Comparison of ENCODE assay signal across 12 mouse cellular contexts in genomic region chr15:12243792-12244191, GRCm38 (mm10). TPM values are rescaled to one million over a fixed set of nuclear protein-coding genes. Genes with fewer than 3 reads are reported as not detected.
DNase-seq lines count a peak whose midpoint lies in the region; ATAC-seq and TF ChIP-seq lines count a peak whose summit lies in the region.
"Had no signal": no experiment of that assay in that cellular context is flagged by ENCODE, and none has a peak within 500 bp of the region (broad histone marks: within the 10 kb centered on the region; RNA-seq: fewer than 3 reads in every experiment).

No protein-coding gene starts in this region.

- no peaks in the 10 kb centered on the region for H3K9me3 ChIP-seq in kidney, embryonic 14.5 days (ENCODE audit: control insufficient read depth, low read length)
- no peaks in the 10 kb centered on the region for H3K9me3 ChIP-seq in kidney, postnatal 0 days (replicated peaks; ENCODE audit: low read length)
- H3K9me3 ChIP-seq: liver, embryonic 15.5 days had no signal

- 73% methylated on average over 3 of the region's 3 CpGs for WGBS in kidney, embryonic 14.5 days
- 28% methylated on average over 3 of the region's 3 CpGs for WGBS in heart, adult 2 months
- WGBS in kidney, postnatal 0 days: 64% methylated on average over 3 of the region's 3 CpGs

- intact Hi-C loops in heart, adult 2 months (cut with DNase I): loop anchor here (1.0 kb wide), 1 partner anchor 38 kb away; the partner anchor contains the start of gene Mtmr12

- no peak for TF ChIP-seq POLR2A in heart, adult 2 months (IDR thresholded peaks at IDR 0.05; ENCODE audit: insufficient read depth, low read depth, low read length)

- H3K4me3 ChIP-seq in kidney, embryonic 14.5 days (ENCODE audit: low read length): no peak overlapping the region
- no peak overlapping the region for H3K4me3 ChIP-seq in brown adipose tissue, adult 24 weeks (ENCODE audit: insufficient read depth, low read depth, low read length)
- H3K4me3 ChIP-seq in heart, adult 2 months: no peak overlapping the region
- no peak overlapping the region for H3K4me3 ChIP-seq in kidney, postnatal 0 days (replicated peaks; ENCODE audit: low read depth, low read length)
- H3K4me3 ChIP-seq: liver, embryonic 15.5 days had no signal

- TF ChIP-seq CTCF in heart, adult 2 months (IDR thresholded peaks at IDR 0.05): no peak
- no peak for TF ChIP-seq CTCF in kidney, postnatal 0 days (IDR thresholded peaks at IDR 0.05; ENCODE audit: low read depth)

- H3K4me1 ChIP-seq in kidney, embryonic 14.5 days (ENCODE audit: control insufficient read depth, insufficient read depth, low read length): no peaks in the 10 kb centered on the region
- no peaks in the 10 kb centered on the region for H3K4me1 ChIP-seq in brown adipose tissue, adult 24 weeks (ENCODE audit: control insufficient read depth, insufficient read depth, insufficient read length, low read length)
- peaks cover 16% of the 10 kb centered on the region for H3K4me1 ChIP-seq in heart, adult 2 months (ENCODE audit: control insufficient read depth, insufficient read depth, low read length)
- no peaks in the 10 kb centered on the region for H3K4me1 ChIP-seq in kidney, postnatal 0 days (replicated peaks; ENCODE audit: insufficient read depth, low read length)

- peaks cover 38% of the 10 kb centered on the region for H3K36me3 ChIP-seq in kidney, embryonic 14.5 days (ENCODE audit: control insufficient read depth, insufficient read depth, low read length)
- H3K36me3 ChIP-seq in heart, adult 2 months (ENCODE audit: control insufficient read depth, insufficient read depth, low read length): peaks cover 2% of the 10 kb centered on the region
- peaks cover 25% of the 10 kb centered on the region; the same call in 1 of the 2 replicates for H3K36me3 ChIP-seq in kidney, postnatal 0 days (ENCODE audit: insufficient read depth, low read length)

- no peak for ATAC-seq in kidney, embryonic 14.5 days (ENCODE audit: low FRiP score, low TSS enrichment)
- ATAC-seq in kidney, postnatal 0 days (replicated peaks; ENCODE audit: low FRiP score, low read depth): no peak
- ATAC-seq: forebrain, embryonic 14.5 days; hindbrain, postnatal 0 days had no signal

- peak; percentile 52 to 67 for DNase-seq in kidney, adult 8-10 months
- peak; percentile 67 to 70 for DNase-seq in heart, adult 2 months
- DNase-seq in kidney, postnatal 0 days (ENCODE audit: low spot score): peak; percentile 32
- no peak for DNase-seq in embryo, embryonic 9.5 days (ENCODE audit: extremely low spot score)
- no peak for DNase-seq in cerebellum, adult 9-11 months
- DNase-seq in right cerebral cortex, postnatal 14 days: no peak
- DNase-seq: layer of hippocampus, postnatal 36 days had no signal

- no peak overlapping the region for H3K9ac ChIP-seq in kidney, embryonic 14.5 days (ENCODE audit: low read depth, low read length)
- H3K9ac ChIP-seq in heart, adult 2 months (ENCODE audit: low read depth, low read length): no peak overlapping the region
- no peak overlapping the region for H3K9ac ChIP-seq in kidney, postnatal 0 days (ENCODE audit: low read depth, low read length)
- H3K9ac ChIP-seq: liver, embryonic 15.5 days had no signal

- H3K79me2 ChIP-seq in heart, adult 2 months (replicated peaks; ENCODE audit: control insufficient read depth, insufficient read depth, low read length): no peaks in the 10 kb centered on the region

- H3K27ac ChIP-seq in kidney, embryonic 14.5 days (ENCODE audit: low read depth, low read length): no peak overlapping the region
- H3K27ac ChIP-seq in brown adipose tissue, adult 24 weeks (replicated peaks; ENCODE audit: low read depth, low read length): 0 out of 2 replicates have a peak overlapping the region, but pooled peaks have one; percentile 47
- H3K27ac ChIP-seq in heart, adult 2 months: peak overlapping the region; percentile 36
- no peak overlapping the region for H3K27ac ChIP-seq in kidney, postnatal 0 days
- H3K27ac ChIP-seq: hindbrain, postnatal 0 days; liver, embryonic 15.5 days had no signal

- no peaks in the 10 kb centered on the region for H3K27me3 ChIP-seq in kidney, embryonic 14.5 days (ENCODE audit: control insufficient read depth, insufficient read depth, low read length)
- H3K27me3 ChIP-seq in heart, adult 2 months (ENCODE audit: control insufficient read depth, insufficient read depth, low read length): no peaks in the 10 kb centered on the region
- H3K27me3 ChIP-seq in kidney, postnatal 0 days (ENCODE audit: insufficient read depth, low read length): no peaks in the 10 kb centered on the region
- H3K27me3 ChIP-seq: liver, embryonic 15.5 days had no signal

- 0 out of 2 replicates have a peak, but pooled peaks have one; percentile 50 for TF ChIP-seq EP300 in heart, adult 2 months (IDR thresholded peaks at IDR 0.05; ENCODE audit: insufficient read depth, low read depth, low read length)

- H3K4me2 ChIP-seq in kidney, embryonic 14.5 days (replicated peaks; ENCODE audit: low read depth, low read length): no peak overlapping the region
- no peak overlapping the region for H3K4me2 ChIP-seq in kidney, postnatal 0 days (ENCODE audit: low read length)
- H3K4me2 ChIP-seq: liver, embryonic 15.5 days had no signal

RNA-seq across cellular contexts. Expression of gene Mtmr12, which starts 39.0 kb away (rescaled TPM):
- polyA plus RNA-seq in kidney, embryonic 14.5 days (2014; fragmentation: Nextera tagmentation; extraction: Ambion mirVana): 10.6 and 25.4 TPM in 2 replicates
- 3.6 and 5.4 TPM in 2 replicates for polyA plus RNA-seq in brown adipose tissue, adult 24 weeks (2012; ENCODE audit: insufficient read depth, insufficient read length, missing spikeins)
- 1 to 10 TPM; 8.8 to 9.2 TPM for total RNA-seq in heart, adult 2 months (2021)
- 7.4 and 9.7 TPM in 2 replicates for polyA plus RNA-seq in heart, adult 2 months (2012; rRNA removed)
- polyA plus RNA-seq in kidney, postnatal 0 days (2015; fragmentation: Nextera tagmentation; extraction: Ambion mirVana): 12.5 and 13.2 TPM in 2 replicates

Comparison
In these comparisons a context has a peak if more than half of its experiments do, and no peak if none do; other contexts are left out.
1. DNase-seq: peak in kidney, adult 8-10 months (2 of 2), heart, adult 2 months (2 of 2) and kidney, postnatal 0 days (single experiment); none in embryo, embryonic 9.5 days (single experiment), cerebellum, adult 9-11 months (single experiment) and right cerebral cortex, postnatal 14 days (single experiment).
2. H3K27ac ChIP-seq: peak in brown adipose tissue, adult 24 weeks (single experiment) and heart, adult 2 months (single experiment); none in kidney, embryonic 14.5 days (single experiment) and kidney, postnatal 0 days (single experiment).